Mouse (Mus musculus): ENCODE results near the gene Gm49388.
A peak's percentile ranks its signal among the peaks of the same experiment; 100 is the strongest.

Gm49388 gene

GRCm38 (mm10) chr7:127785308-127785707 is at the start of gene Gm49388:
TSS of gene Gm49388 (plus strand) at chr7:127785608.
- DNase-seq, result no peak

- DNase-seq, result peak; percentile 88
Observed at GRCm38 (mm10) chr7:127744366-127745045, 40.9 kb upstream of the Gm49388 start, which contains the start of gene Fbxl19. TSS of gene Fbxl19 (plus strand) at chr7:127744543.

GRCm38 (mm10) chr7:127745251-127745651 is 40.2 kb upstream of the Gm49388 start:
- peak; percentile 98 for DNase-seq

- DNase-seq, result peak; percentile 99
Observed at GRCm38 (mm10) chr7:127745652-127746493, 39.5 kb upstream of the Gm49388 start.

- DNase-seq, result no peak
Observed at GRCm38 (mm10) chr7:127746494-127747491, 38.6 kb upstream of the Gm49388 start.

- DNase-seq, result no peak
Observed at GRCm38 (mm10) chr7:127747559-127748234, 37.7 kb upstream of the Gm49388 start.

GRCm38 (mm10) chr7:127748235-127748560 is 37.2 kb upstream of the Gm49388 start:
- no peak for DNase-seq

GRCm38 (mm10) chr7:127750131-127751127 is 35.0 kb upstream of the Gm49388 start:
- peak; percentile 50 for DNase-seq

GRCm38 (mm10) chr7:127751619-127752018 is 33.8 kb upstream of the Gm49388 start:
- DNase-seq, result no peak

GRCm38 (mm10) chr7:127752069-127752468 is 33.3 kb upstream of the Gm49388 start:
- no peak for DNase-seq

- DNase-seq, result no peak
Observed at GRCm38 (mm10) chr7:127753158-127753557, 32.2 kb upstream of the Gm49388 start.

GRCm38 (mm10) chr7:127753741-127754140 is 31.7 kb upstream of the Gm49388 start:
- no peak for DNase-seq

- no peak for DNase-seq
Observed at GRCm38 (mm10) chr7:127759716-127760115, 25.7 kb upstream of the Gm49388 start.

- DNase-seq, result no peak
Observed at GRCm38 (mm10) chr7:127760478-127760877, 24.9 kb upstream of the Gm49388 start.

GRCm38 (mm10) chr7:127761026-127761425 is 24.4 kb upstream of the Gm49388 start:
- peak; percentile 82 for DNase-seq

- no peak for DNase-seq
Observed at GRCm38 (mm10) chr7:127763642-127764041, 21.8 kb upstream of the Gm49388 start.

GRCm38 (mm10) chr7:127765756-127766155 is 19.7 kb upstream of the Gm49388 start:
- no peak for DNase-seq

- no peak for DNase-seq
Observed at GRCm38 (mm10) chr7:127766851-127767609, 18.4 kb upstream of the Gm49388 start.

- DNase-seq, result no peak
Observed at GRCm38 (mm10) chr7:127767671-127768345, 17.6 kb upstream of the Gm49388 start.

All from lung, postnatal 36 days (tissue).